Mouse (Mus musculus): ENCODE results near the gene Gm3404. TPM values are rescaled to one million over a fixed set of nuclear protein-coding genes. Genes with fewer than 3 reads are reported as not detected.
"Not testable (repeated sequence)": the region's sequence is repeated elsewhere in the genome, so short reads cannot be mapped to it uniquely, and the experiment has no call there.

Gene Gm3404
- polyA plus RNA-seq, 1 experiment from 2014 or later: not detected

GRCm38 (mm10) chr5:146564259-146564658 is 38.7 kb downstream of the Gm3404 start:
- ATAC-seq (ENCODE audit: low read depth): no peak
- H3K27me3 ChIP-seq (ENCODE audit: control insufficient read depth, insufficient read depth, low read depth, low read length): no peaks in the 10 kb centered on the region
- H3K4me1 ChIP-seq (ENCODE audit: control insufficient read depth, low read depth, low read length): no peaks in the 10 kb centered on the region
- H3K4me2 ChIP-seq (ENCODE audit: low read depth, low read length): no peak overlapping the region
- 57% methylated on average over 1 of the region's 1 CpGs for WGBS (ENCODE audit: insufficient replicate concordance)
- no peak overlapping the region for H3K9ac ChIP-seq (ENCODE audit: low read depth, low read length)
- H3K27ac ChIP-seq (ENCODE audit: low read length): no peak overlapping the region
- H3K9me3 ChIP-seq (replicated peaks; ENCODE audit: control insufficient read depth, low read length): no peaks in the 10 kb centered on the region
- H3K36me3 ChIP-seq (ENCODE audit: control insufficient read depth, insufficient read depth): no peaks in the 10 kb centered on the region
- H3K4me3 ChIP-seq (ENCODE audit: low read depth, low read length): no peak overlapping the region

DNA sequence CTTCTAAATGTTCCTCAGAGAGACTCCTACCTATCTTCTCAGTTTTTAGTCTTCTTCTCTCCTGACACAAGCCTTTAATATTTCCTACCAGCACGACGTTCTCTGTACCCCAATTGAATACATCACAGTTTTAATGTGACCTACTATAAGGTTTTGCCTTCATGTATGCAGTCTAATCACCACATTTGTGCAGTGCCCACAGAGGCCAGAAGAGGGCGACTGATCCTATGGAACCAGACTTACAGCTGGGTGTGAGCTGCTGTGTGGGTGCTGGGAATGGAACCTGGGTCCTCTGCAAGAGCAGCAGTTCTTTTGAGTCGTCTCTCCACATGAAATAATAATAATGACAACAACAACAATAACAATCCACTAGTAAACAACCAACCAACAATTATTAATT is 41.5 kb downstream of the Gm3404 start:
- Histone ChIP-seq H3K9me3 (replicated peaks; ENCODE audit: control insufficient read depth, low read length) (no peaks in the 10 kb centered on the region), H3K9ac (ENCODE audit: low read depth, low read length) (no peak overlapping the region), H3K27me3 (ENCODE audit: control insufficient read depth, insufficient read depth, low read depth, low read length) (no peaks in the 10 kb centered on the region), H3K36me3 (ENCODE audit: control insufficient read depth, insufficient read depth) (no peaks in the 10 kb centered on the region), H3K4me3 (ENCODE audit: low read depth, low read length) (no peak overlapping the region), H3K4me1 (ENCODE audit: control insufficient read depth, low read depth, low read length) (no peaks in the 10 kb centered on the region), H3K4me2 (ENCODE audit: low read depth, low read length) (no peak overlapping the region), H3K27ac (ENCODE audit: low read length) (no peak overlapping the region)
- ATAC-seq (ENCODE audit: low read depth): no peak
- WGBS (ENCODE audit: insufficient replicate concordance): 40% methylated on average over 4 of the region's 4 CpGs

- H3K4me1 ChIP-seq (ENCODE audit: control insufficient read depth, low read depth, low read length); ATAC-seq (ENCODE audit: low read depth); H3K9me3 ChIP-seq (replicated peaks; ENCODE audit: control insufficient read depth, low read length); H3K4me3 ChIP-seq (ENCODE audit: low read depth, low read length); H3K27ac ChIP-seq (ENCODE audit: low read length); H3K9ac ChIP-seq (ENCODE audit: low read depth, low read length); H3K4me2 ChIP-seq (ENCODE audit: low read depth, low read length); H3K36me3 ChIP-seq (ENCODE audit: control insufficient read depth, insufficient read depth); H3K27me3 ChIP-seq (ENCODE audit: control insufficient read depth, insufficient read depth, low read depth, low read length): not testable (repeated sequence)
- 60% methylated on average over 6 of the region's 6 CpGs for WGBS (ENCODE audit: insufficient replicate concordance)
Observed at GRCm38 (mm10) chr5:146570179-146570578, 44.6 kb downstream of the Gm3404 start.

GRCm38 (mm10) chr5:146571830-146572734 is 46.5 kb downstream of the Gm3404 start:
- H3K27ac ChIP-seq (ENCODE audit: low read length); ATAC-seq (ENCODE audit: low read depth); H3K9me3 ChIP-seq (replicated peaks; ENCODE audit: control insufficient read depth, low read length); H3K4me1 ChIP-seq (ENCODE audit: control insufficient read depth, low read depth, low read length); H3K9ac ChIP-seq (ENCODE audit: low read depth, low read length); H3K36me3 ChIP-seq (ENCODE audit: control insufficient read depth, insufficient read depth); H3K27me3 ChIP-seq (ENCODE audit: control insufficient read depth, insufficient read depth, low read depth, low read length); H3K4me3 ChIP-seq (ENCODE audit: low read depth, low read length); H3K4me2 ChIP-seq (ENCODE audit: low read depth, low read length): not testable (repeated sequence)
- 53% methylated on average over 6 of the region's 6 CpGs for WGBS (ENCODE audit: insufficient replicate concordance)

DNA sequence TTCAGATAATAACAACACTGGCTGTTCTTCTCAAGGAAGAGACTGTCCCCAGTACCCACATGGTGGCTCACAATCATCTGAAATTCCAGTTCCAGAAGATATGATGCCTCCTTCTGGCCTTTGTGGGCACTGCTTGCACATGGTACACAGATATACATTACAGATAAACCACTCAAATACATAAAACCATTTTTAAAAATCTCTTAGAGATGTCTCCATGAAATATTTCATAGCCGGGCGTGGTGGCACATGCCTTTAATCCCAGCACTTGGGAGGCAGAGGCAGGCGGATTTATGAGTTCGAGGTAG is 47.1 kb downstream of the Gm3404 start:
- H3K9ac ChIP-seq (ENCODE audit: low read depth, low read length); ATAC-seq (ENCODE audit: low read depth): not testable (repeated sequence)

GRCm38 (mm10) chr5:146576668-146577067 is 51.1 kb downstream of the Gm3404 start:
- no peaks in the 10 kb centered on the region for H3K4me1 ChIP-seq (ENCODE audit: control insufficient read depth, low read depth, low read length)
- no peaks in the 10 kb centered on the region for H3K27me3 ChIP-seq (ENCODE audit: control insufficient read depth, insufficient read depth, low read depth, low read length)
- H3K9me3 ChIP-seq (replicated peaks; ENCODE audit: control insufficient read depth, low read length): no peaks in the 10 kb centered on the region
- H3K36me3 ChIP-seq (ENCODE audit: control insufficient read depth, insufficient read depth): no peaks in the 10 kb centered on the region
- H3K27ac ChIP-seq (ENCODE audit: low read length): no peak overlapping the region
- H3K4me2 ChIP-seq (ENCODE audit: low read depth, low read length): no peak overlapping the region
- no peak overlapping the region for H3K4me3 ChIP-seq (ENCODE audit: low read depth, low read length)
- H3K9ac ChIP-seq (ENCODE audit: low read depth, low read length): no peak overlapping the region
- no peak for ATAC-seq (ENCODE audit: low read depth)
- 64% methylated on average over 3 of the region's 3 CpGs for WGBS (ENCODE audit: insufficient replicate concordance)

More for the DNA sequence above, 47.1 kb downstream of the Gm3404 start:
- not testable (repeated sequence) for H3K9me3 ChIP-seq (replicated peaks; ENCODE audit: control insufficient read depth, low read length); H3K4me1 ChIP-seq (ENCODE audit: control insufficient read depth, low read depth, low read length); H3K4me3 ChIP-seq (ENCODE audit: low read depth, low read length); H3K36me3 ChIP-seq (ENCODE audit: control insufficient read depth, insufficient read depth); H3K27me3 ChIP-seq (ENCODE audit: control insufficient read depth, insufficient read depth, low read depth, low read length); H3K27ac ChIP-seq (ENCODE audit: low read length); H3K4me2 ChIP-seq (ENCODE audit: low read depth, low read length)
- WGBS (ENCODE audit: insufficient replicate concordance): 71% methylated on average over 4 of the region's 4 CpGs

Other genes starting within 250 kb of the Gm3404 start
- gene Wasf3, start 140.8 kb upstream of the Gm3404 start, polyA plus RNA-seq (2015; fragmentation: Nextera tagmentation; extraction: Ambion mirVana): 0.04 and 0.05 TPM in 2 replicates
- not detected in 2 replicates for gene Gm6408, start 43.8 kb upstream of the Gm3404 start, polyA plus RNA-seq (2015; fragmentation: Nextera tagmentation; extraction: Ambion mirVana)
- not detected in 2 replicates for gene Gm6370, start 34.4 kb upstream of the Gm3404 start, polyA plus RNA-seq (2015; fragmentation: Nextera tagmentation; extraction: Ambion mirVana)
- gene 4930449I24Rik, start 23.4 kb upstream of the Gm3404 start, polyA plus RNA-seq (2015; fragmentation: Nextera tagmentation; extraction: Ambion mirVana): not detected in 2 replicates
- gene Gm3402, start 11.7 kb upstream of the Gm3404 start, polyA plus RNA-seq (2015; fragmentation: Nextera tagmentation; extraction: Ambion mirVana): not detected in 2 replicates
- not detected in 2 replicates for gene Gm3409, start 11.8 kb downstream of the Gm3404 start, polyA plus RNA-seq (2015; fragmentation: Nextera tagmentation; extraction: Ambion mirVana)
- not detected in 2 replicates for gene Gm3415, start 30.3 kb downstream of the Gm3404 start, polyA plus RNA-seq (2015; fragmentation: Nextera tagmentation; extraction: Ambion mirVana)
- 0.13 and 0.20 TPM in 2 replicates for gene Gpr12, start 59.4 kb downstream of the Gm3404 start, polyA plus RNA-seq (2015; fragmentation: Nextera tagmentation; extraction: Ambion mirVana)